Mouse (Mus musculus): ENCODE measurements at regions not wholly inside any gene's neighbourhood (a gene's known extent, or its start where the extent isn't known, plus 50 kb on each side); places are given as distances from the start of the nearest gene placed in this dataset.

GRCm38 (mm10) chr17:63757896-63758695, 104.8 kb upstream of the Fer start:
- Histone ChIP-seq H3K27me3 (ENCODE audit: control insufficient read depth, insufficient read depth, low read length) (no peaks in the 10 kb centered on the region), H3K4me2 (ENCODE audit: low read depth) (no peak overlapping the region), H3K36me3 (replicated peaks; ENCODE audit: control insufficient read depth, insufficient read depth, low read depth) (no peaks in the 10 kb centered on the region), H3K9me3 (ENCODE audit: control insufficient read depth, low read length) (no peaks in the 10 kb centered on the region), H3K4me1 (replicated peaks; ENCODE audit: control insufficient read depth in 2 of 2, insufficient read depth in 2 of 2, low read length in 1 of 2) (no peaks in the 10 kb centered on the region), H3K9ac (replicated peaks) (no peak overlapping the region), H3K27ac (no peak overlapping the region), H3K4me3 (ENCODE audit: insufficient read depth in 1 of 2, low read depth in 2 of 2, low read length in 2 of 2) (no peak overlapping the region)
- ATAC-seq (ENCODE audit: insufficient read depth) (no peak), DNase-seq (ENCODE audit: low read depth in 3 of 3, low spot score in 3 of 3) (no peak)
- WGBS (ENCODE audit: insufficient replicate concordance), result 76% methylated on average over 13 of the region's 13 CpGs
- TF ChIP-seq CTCF (IDR thresholded peaks at IDR 0.05; ENCODE audit: low read depth), result no peak
- no peak for TF ChIP-seq EP300 (IDR thresholded peaks at IDR 0.05; ENCODE audit: low read depth)

- 61% methylated on average over 7 of the region's 7 CpGs for WGBS (ENCODE audit: insufficient replicate concordance)
- no peak overlapping the region for H3K9ac ChIP-seq (replicated peaks)
- no peak for ATAC-seq (ENCODE audit: insufficient read depth)
Measured at GRCm38 (mm10) chr17:63758817-63759404, 104.0 kb upstream of the Fer start.

DNA sequence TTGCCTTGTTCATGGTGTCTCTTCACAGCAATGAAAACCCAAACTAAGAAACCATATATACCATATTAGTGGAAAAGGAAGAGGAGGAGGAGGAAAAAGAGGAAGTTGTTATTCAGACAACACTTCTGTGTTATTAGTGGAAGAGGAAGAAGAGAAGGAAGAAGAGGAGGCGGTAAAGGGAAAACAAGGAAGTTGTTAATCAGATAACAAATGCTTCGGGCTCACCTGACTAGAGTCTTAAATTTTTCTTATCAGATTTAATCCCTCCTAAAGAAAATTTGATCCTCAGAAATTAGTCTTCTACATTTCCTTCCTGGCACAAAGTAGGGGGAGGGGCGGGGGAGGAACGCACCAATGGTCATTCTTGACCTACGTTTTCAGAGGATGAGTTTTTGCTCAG, 101.8 kb upstream of the Fer start:
- no peaks in the 10 kb centered on the region for H3K27me3 ChIP-seq (ENCODE audit: control insufficient read depth, insufficient read depth, low read length)
- no peaks in the 10 kb centered on the region for H3K9me3 ChIP-seq (ENCODE audit: control insufficient read depth, low read length)
- H3K4me2 ChIP-seq (ENCODE audit: low read depth), result no peak overlapping the region
- no peak overlapping the region for H3K27ac ChIP-seq
- WGBS (ENCODE audit: insufficient replicate concordance), result 58% methylated on average over 5 of the region's 5 CpGs
- no peak overlapping the region for H3K4me3 ChIP-seq (ENCODE audit: insufficient read depth in 1 of 2, low read depth in 2 of 2, low read length in 2 of 2)
- DNase-seq (ENCODE audit: low read depth in 3 of 3, low spot score in 3 of 3) (no peak), ATAC-seq (ENCODE audit: insufficient read depth) (no peak)
- H3K36me3 ChIP-seq (replicated peaks; ENCODE audit: control insufficient read depth, insufficient read depth, low read depth), result no peaks in the 10 kb centered on the region
- H3K9ac ChIP-seq (replicated peaks), result no peak overlapping the region
- no peaks in the 10 kb centered on the region for H3K4me1 ChIP-seq (replicated peaks; ENCODE audit: control insufficient read depth in 2 of 2, insufficient read depth in 2 of 2, low read length in 1 of 2)
- TF ChIP-seq EP300 (IDR thresholded peaks at IDR 0.05; ENCODE audit: low read depth), result no peak
- TF ChIP-seq CTCF (IDR thresholded peaks at IDR 0.05; ENCODE audit: low read depth), result no peak

More at GRCm38 (mm10) chr17:63758817-63759404, 104.0 kb upstream of the Fer start:
- no peaks in the 10 kb centered on the region for H3K9me3 ChIP-seq (ENCODE audit: control insufficient read depth, low read length)
- no peaks in the 10 kb centered on the region for H3K36me3 ChIP-seq (replicated peaks; ENCODE audit: control insufficient read depth, insufficient read depth, low read depth)
- H3K4me2 ChIP-seq (ENCODE audit: low read depth), result no peak overlapping the region
- H3K27ac ChIP-seq, result no peak overlapping the region
- no peak for TF ChIP-seq EP300 (IDR thresholded peaks at IDR 0.05; ENCODE audit: low read depth)
- TF ChIP-seq CTCF (IDR thresholded peaks at IDR 0.05; ENCODE audit: low read depth), result no peak
- H3K4me3 ChIP-seq (ENCODE audit: insufficient read depth in 1 of 2, low read depth in 2 of 2, low read length in 2 of 2), result no peak overlapping the region
- DNase-seq (ENCODE audit: low read depth in 3 of 3, low spot score in 3 of 3), result no peak
- no peaks in the 10 kb centered on the region for H3K4me1 ChIP-seq (replicated peaks; ENCODE audit: control insufficient read depth in 2 of 2, insufficient read depth in 2 of 2, low read length in 1 of 2)
- no peaks in the 10 kb centered on the region for H3K27me3 ChIP-seq (ENCODE audit: control insufficient read depth, insufficient read depth, low read length)

DNA sequence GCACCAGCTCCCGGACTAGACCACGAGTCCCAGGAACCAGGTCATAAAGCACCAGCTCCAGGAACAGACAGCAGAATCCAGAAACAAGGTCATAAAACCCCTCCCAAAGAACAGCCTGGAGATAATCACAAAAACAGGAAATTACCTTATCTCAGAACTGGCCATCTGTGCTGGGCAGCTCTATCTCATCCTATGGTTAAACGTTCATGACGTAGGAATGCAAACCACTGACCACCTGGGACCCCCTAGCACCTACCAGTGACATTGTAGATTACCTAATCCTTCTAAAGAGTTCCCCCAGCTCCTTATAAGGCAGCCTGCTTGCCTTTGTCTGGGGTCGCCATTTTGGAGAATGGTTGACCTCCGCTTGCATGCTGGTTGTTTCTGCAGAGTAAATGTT, 91.8 kb upstream of the Fer start:
- no peak overlapping the region for H3K4me3 ChIP-seq (ENCODE audit: insufficient read depth in 1 of 2, low read depth in 2 of 2, low read length in 2 of 2)
- WGBS (ENCODE audit: insufficient replicate concordance), result 48% methylated on average over 6 of the region's 6 CpGs
- H3K4me1 ChIP-seq (replicated peaks; ENCODE audit: control insufficient read depth in 2 of 2, insufficient read depth in 2 of 2, low read length in 1 of 2), result no peaks in the 10 kb centered on the region
- DNase-seq (ENCODE audit: low read depth in 3 of 3, low spot score in 3 of 3) (no peak), ATAC-seq (ENCODE audit: insufficient read depth) (no peak)
- H3K9ac ChIP-seq (replicated peaks), result no peak overlapping the region
- no peaks in the 10 kb centered on the region for H3K27me3 ChIP-seq (ENCODE audit: control insufficient read depth, insufficient read depth, low read length)
- no peak overlapping the region for H3K27ac ChIP-seq
- no peaks in the 10 kb centered on the region for H3K9me3 ChIP-seq (ENCODE audit: control insufficient read depth, low read length)
- no peak overlapping the region for H3K4me2 ChIP-seq (ENCODE audit: low read depth)
- H3K36me3 ChIP-seq (replicated peaks; ENCODE audit: control insufficient read depth, insufficient read depth, low read depth), result no peaks in the 10 kb centered on the region
- TF ChIP-seq EP300 (IDR thresholded peaks at IDR 0.05; ENCODE audit: low read depth) (no peak), CTCF (IDR thresholded peaks at IDR 0.05; ENCODE audit: low read depth) (no peak)

- H3K27ac ChIP-seq, result no peak overlapping the region
- no peak overlapping the region for H3K4me2 ChIP-seq (ENCODE audit: low read depth)
- no peak for ATAC-seq (ENCODE audit: insufficient read depth)
- H3K4me1 ChIP-seq (replicated peaks; ENCODE audit: control insufficient read depth in 2 of 2, insufficient read depth in 2 of 2, low read length in 1 of 2), result no peaks in the 10 kb centered on the region
- no peak overlapping the region for H3K9ac ChIP-seq (replicated peaks)
- no peak overlapping the region for H3K4me3 ChIP-seq (ENCODE audit: insufficient read depth in 1 of 2, low read depth in 2 of 2, low read length in 2 of 2)
- DNase-seq (ENCODE audit: low read depth in 3 of 3, low spot score in 3 of 3), result no peak
- no peaks in the 10 kb centered on the region for H3K27me3 ChIP-seq (ENCODE audit: control insufficient read depth, insufficient read depth, low read length)
- no peaks in the 10 kb centered on the region for H3K9me3 ChIP-seq (ENCODE audit: control insufficient read depth, low read length)
- H3K36me3 ChIP-seq (replicated peaks; ENCODE audit: control insufficient read depth, insufficient read depth, low read depth), result no peaks in the 10 kb centered on the region
- TF ChIP-seq CTCF (IDR thresholded peaks at IDR 0.05; ENCODE audit: low read depth) (no peak), EP300 (IDR thresholded peaks at IDR 0.05; ENCODE audit: low read depth) (no peak)
- WGBS (ENCODE audit: insufficient replicate concordance), result 75% methylated on average over 19 of the region's 19 CpGs
Measured at GRCm38 (mm10) chr17:63784381-63785116, 78.3 kb upstream of the Fer start.
